Mouse (Mus musculus): ENCODE data around the gene Dtymk. TPM values are rescaled to one million over a fixed set of nuclear protein-coding genes. Genes with fewer than 3 reads are reported as not detected.

Dtymk gene
- polyA plus RNA-seq, 1 experiment from 2014 or later, result 282 TPM

GRCm38 (mm10) chr1:93756154-93756553 lies 45.6 kb downstream of the Dtymk start:
- 0 out of 2 replicates have a peak overlapping the region, but pooled peaks have one; percentile 92 for H3K4me2 ChIP-seq (ENCODE audit: low read depth, low read length, severe bottlenecking)

GRCm38 (mm10) chr1:93755618-93756017 lies 46.1 kb downstream of the Dtymk start:
- WGBS, result 38% methylated on average over 7 of the region's 7 CpGs
- Histone ChIP-seq H3K9ac (ENCODE audit: low read length) (peak overlapping the region; percentile 87), H3K36me3 (ENCODE audit: control insufficient read depth, insufficient read depth, low read length) (no peaks in the 10 kb centered on the region), H3K4me1 (replicated peaks; ENCODE audit: control insufficient read depth, insufficient read depth, low read length) (peaks cover 7% of the 10 kb centered on the region; the same call in 1 of the 2 replicates), H3K27me3 (ENCODE audit: control insufficient read depth, insufficient read depth, low read length) (no peaks in the 10 kb centered on the region), H3K27ac (ENCODE audit: low read depth, low read length) (no peak overlapping the region), H3K4me3 (ENCODE audit: low read depth, low read length) (peak overlapping the region; percentile 95), H3K9me3 (ENCODE audit: control insufficient read depth, low read length) (no peaks in the 10 kb centered on the region), H3K4me2 (ENCODE audit: low read depth, low read length, severe bottlenecking) (peak overlapping the region; percentile 92)
- DNase-seq (ENCODE audit: low spot score) (no peak), ATAC-seq (replicated peaks; ENCODE audit: low FRiP score) (no peak)

More at GRCm38 (mm10) chr1:93756154-93756553, 45.6 kb downstream of the Dtymk start:
- ATAC-seq (replicated peaks; ENCODE audit: low FRiP score) (no peak), DNase-seq (ENCODE audit: low spot score) (no peak)
- Histone ChIP-seq H3K36me3 (ENCODE audit: control insufficient read depth, insufficient read depth, low read length) (no peaks in the 10 kb centered on the region), H3K27ac (ENCODE audit: low read depth, low read length) (no peak overlapping the region), H3K9me3 (ENCODE audit: control insufficient read depth, low read length) (no peaks in the 10 kb centered on the region), H3K4me1 (replicated peaks; ENCODE audit: control insufficient read depth, insufficient read depth, low read length) (peaks cover 7% of the 10 kb centered on the region; the same call in 1 of the 2 replicates), H3K4me3 (ENCODE audit: low read depth, low read length) (no peak overlapping the region), H3K27me3 (ENCODE audit: control insufficient read depth, insufficient read depth, low read length) (no peaks in the 10 kb centered on the region), H3K9ac (ENCODE audit: low read length) (no peak overlapping the region)

GRCm38 (mm10) chr1:93755291-93755610 lies 46.5 kb downstream of the Dtymk start:
- Histone ChIP-seq H3K4me2 (ENCODE audit: low read depth, low read length, severe bottlenecking) (peak overlapping the region; percentile 92), H3K4me1 (replicated peaks; ENCODE audit: control insufficient read depth, insufficient read depth, low read length) (peaks cover 7% of the 10 kb centered on the region; the same call in 1 of the 2 replicates), H3K9me3 (ENCODE audit: control insufficient read depth, low read length) (no peaks in the 10 kb centered on the region), H3K27ac (ENCODE audit: low read depth, low read length) (peak overlapping the region; percentile 78), H3K9ac (ENCODE audit: low read length) (peak overlapping the region; percentile 87), H3K4me3 (ENCODE audit: low read depth, low read length) (peak overlapping the region; percentile 95), H3K36me3 (ENCODE audit: control insufficient read depth, insufficient read depth, low read length) (no peaks in the 10 kb centered on the region), H3K27me3 (ENCODE audit: control insufficient read depth, insufficient read depth, low read length) (no peaks in the 10 kb centered on the region)
- DNase-seq (ENCODE audit: low spot score) (no peak), ATAC-seq (replicated peaks; ENCODE audit: low FRiP score) (no peak)
- 1% methylated on average over 13 of the region's 13 CpGs for WGBS

- no peaks in the 10 kb centered on the region for H3K27me3 ChIP-seq (ENCODE audit: control insufficient read depth, insufficient read depth, low read length)
- H3K9ac ChIP-seq (ENCODE audit: low read length), result peak within 1 kb of the TSS; percentile 87
- H3K27ac ChIP-seq (ENCODE audit: low read depth, low read length), result peak within 1 kb of the TSS; percentile 78
- ATAC-seq (replicated peaks; ENCODE audit: low FRiP score) (peak; percentile 92), DNase-seq (ENCODE audit: low spot score) (peak; percentile 92)
- peaks cover 7% of the 10 kb centered on the region; the same call in 1 of the 2 replicates for H3K4me1 ChIP-seq (replicated peaks; ENCODE audit: control insufficient read depth, insufficient read depth, low read length)
- peak within 1 kb of the TSS; percentile 92 for H3K4me2 ChIP-seq (ENCODE audit: low read depth, low read length, severe bottlenecking)
- no peaks in the 10 kb centered on the region for H3K9me3 ChIP-seq (ENCODE audit: control insufficient read depth, low read length)
- peaks cover 2% of the 10 kb centered on the region; the same call in 1 of the 2 replicates for H3K36me3 ChIP-seq (ENCODE audit: control insufficient read depth, insufficient read depth, low read length)
- peak within 1 kb of the TSS; percentile 95 for H3K4me3 ChIP-seq (ENCODE audit: low read depth, low read length)
- under 1% methylated on average over 107 of the region's 121 CpGs for WGBS
Observed at GRCm38 (mm10) chr1:93754573-93755290, 47.0 kb downstream of the Dtymk start, which contains the start of gene Thap4. Gene Thap4 (minus strand): TSS chr1:93754864.

- H3K9me3 ChIP-seq (ENCODE audit: control insufficient read depth, low read length), result no peaks in the 10 kb centered on the region
- H3K4me3 ChIP-seq (ENCODE audit: low read depth, low read length), result peak overlapping the region; percentile 95
- H3K9ac ChIP-seq (ENCODE audit: low read length), result peak overlapping the region; percentile 87
- ATAC-seq (replicated peaks; ENCODE audit: low FRiP score) (peak; percentile 64), DNase-seq (ENCODE audit: low spot score) (peak; percentile 80)
- WGBS, result under 1% methylated on average over 57 of the region's 59 CpGs
- H3K27ac ChIP-seq (ENCODE audit: low read depth, low read length), result peak overlapping the region; percentile 78
- no peaks in the 10 kb centered on the region for H3K27me3 ChIP-seq (ENCODE audit: control insufficient read depth, insufficient read depth, low read length)
- H3K4me2 ChIP-seq (ENCODE audit: low read depth, low read length, severe bottlenecking), result peak overlapping the region; percentile 92
- peaks cover 7% of the 10 kb centered on the region; the same call in 1 of the 2 replicates for H3K4me1 ChIP-seq (replicated peaks; ENCODE audit: control insufficient read depth, insufficient read depth, low read length)
- peaks cover 2% of the 10 kb centered on the region; the same call in 1 of the 2 replicates for H3K36me3 ChIP-seq (ENCODE audit: control insufficient read depth, insufficient read depth, low read length)
Observed at GRCm38 (mm10) chr1:93753911-93754572, 47.7 kb downstream of the Dtymk start.

- Histone ChIP-seq H3K9me3 (ENCODE audit: control insufficient read depth, low read length) (no peaks in the 10 kb centered on the region), H3K4me2 (ENCODE audit: low read depth, low read length, severe bottlenecking) (no peak within 1 kb of the TSS), H3K9ac (ENCODE audit: low read length) (no peak within 1 kb of the TSS), H3K4me3 (ENCODE audit: low read depth, low read length) (no peak within 1 kb of the TSS), H3K4me1 (replicated peaks; ENCODE audit: control insufficient read depth, insufficient read depth, low read length) (peaks cover 4% of the 10 kb centered on the region; the same call in 1 of the 2 replicates), H3K27me3 (ENCODE audit: control insufficient read depth, insufficient read depth, low read length) (no peaks in the 10 kb centered on the region), H3K27ac (ENCODE audit: low read depth, low read length) (no peak within 1 kb of the TSS), H3K36me3 (ENCODE audit: control insufficient read depth, insufficient read depth, low read length) (peaks cover 2% of the 10 kb centered on the region; the same call in 1 of the 2 replicates)
- WGBS, result 83% methylated on average over 6 of the region's 6 CpGs
- ATAC-seq (replicated peaks; ENCODE audit: low FRiP score) (no peak), DNase-seq (ENCODE audit: low spot score) (no peak)
Observed at GRCm38 (mm10) chr1:93751290-93751689, 50.4 kb downstream of the Dtymk start, which contains the start of gene Atg4b. Gene Atg4b (plus strand): TSS chr1:93751500.

- peaks cover 2% of the 10 kb centered on the region; the same call in 1 of the 2 replicates for H3K4me1 ChIP-seq (replicated peaks; ENCODE audit: control insufficient read depth, insufficient read depth, low read length)
- ATAC-seq (replicated peaks; ENCODE audit: low FRiP score), result no peak
- H3K4me3 ChIP-seq (ENCODE audit: low read depth, low read length), result no peak overlapping the region
- no peaks in the 10 kb centered on the region for H3K9me3 ChIP-seq (ENCODE audit: control insufficient read depth, low read length)
- H3K4me2 ChIP-seq (ENCODE audit: low read depth, low read length, severe bottlenecking), result no peak overlapping the region
- peaks cover 2% of the 10 kb centered on the region; the same call in 1 of the 2 replicates for H3K36me3 ChIP-seq (ENCODE audit: control insufficient read depth, insufficient read depth, low read length)
- no peak for DNase-seq (ENCODE audit: low spot score)
- H3K27me3 ChIP-seq (ENCODE audit: control insufficient read depth, insufficient read depth, low read length), result no peaks in the 10 kb centered on the region
- H3K9ac ChIP-seq (ENCODE audit: low read length), result no peak overlapping the region
- H3K27ac ChIP-seq (ENCODE audit: low read depth, low read length), result no peak overlapping the region
- WGBS, result 93% methylated on average over 1 of the region's 1 CpGs
Observed at GRCm38 (mm10) chr1:93748539-93748938, 53.2 kb downstream of the Dtymk start.

GRCm38 (mm10) chr1:93746179-93746578 lies 55.6 kb downstream of the Dtymk start:
- peaks cover 2% of the 10 kb centered on the region; the same call in 1 of the 2 replicates for H3K36me3 ChIP-seq (ENCODE audit: control insufficient read depth, insufficient read depth, low read length)

More at GRCm38 (mm10) chr1:93746179-93746578, 55.6 kb downstream of the Dtymk start:
- DNase-seq (ENCODE audit: low spot score) (no peak), ATAC-seq (replicated peaks; ENCODE audit: low FRiP score) (no peak)
- Histone ChIP-seq H3K27ac (ENCODE audit: low read depth, low read length) (no peak overlapping the region), H3K27me3 (ENCODE audit: control insufficient read depth, insufficient read depth, low read length) (no peaks in the 10 kb centered on the region), H3K9ac (ENCODE audit: low read length) (no peak overlapping the region), H3K9me3 (ENCODE audit: control insufficient read depth, low read length) (no peaks in the 10 kb centered on the region), H3K4me3 (ENCODE audit: low read depth, low read length) (no peak overlapping the region), H3K4me2 (ENCODE audit: low read depth, low read length, severe bottlenecking) (no peak overlapping the region), H3K4me1 (replicated peaks; ENCODE audit: control insufficient read depth, insufficient read depth, low read length) (no peaks in the 10 kb centered on the region)
- 88% methylated on average over 5 of the region's 5 CpGs for WGBS

All from forebrain, embryonic 11.5 days (tissue).